Mouse (Mus musculus) megakaryocyte progenitor cell, adult 5-6 weeks (primary cell): ENCODE measurements around the gene Zfp3. TPM values are rescaled to one million over a fixed set of nuclear protein-coding genes. Genes with fewer than 3 reads are reported as not detected.

Experiments used
- ATAC-seq: replicated peaks from 2 replicates; pipeline ENCODE4 v1.8.0; 2016; ENCODE audit warnings: mild to moderate bottlenecking, moderate TSS enrichment, inconsistent platforms; ENCODE audit not compliant: poor library complexity
- total RNA-seq, 2 experiments: library from RNA; stranded (forward) in 1 of 2; stranded (reverse) in 1 of 2; fragments of 157-497, 149-512 nt in 1 of 2; fragments of 200-1000 nt in 1 of 2; gene quantifications; 2 replicates each; pipeline versions ENCODE4 v1.2.3 to v1.2.4; 2015 to 2017

Zfp3 gene
- total RNA-seq, 2 experiments from 2014 or later = 1.3 to 2.7 TPM

GRCm38 (mm10) chr11:70805641-70806175, 41.7 kb downstream of the Zfp3 start:
- no peak for ATAC-seq

GRCm38 (mm10) chr11:70806697-70807096, 42.7 kb downstream of the Zfp3 start:
- no peak for ATAC-seq

- no peak for ATAC-seq
Measured at GRCm38 (mm10) chr11:70807630-70808029, 43.6 kb downstream of the Zfp3 start.

GRCm38 (mm10) chr11:70808101-70808500, 44.1 kb downstream of the Zfp3 start:
- no peak for ATAC-seq

GRCm38 (mm10) chr11:70809011-70809410, 45.0 kb downstream of the Zfp3 start:
- no peak for ATAC-seq

- no peak for ATAC-seq
Measured at GRCm38 (mm10) chr11:70811041-70811440, 47.0 kb downstream of the Zfp3 start.

GRCm38 (mm10) chr11:70811471-70812240, 47.6 kb downstream of the Zfp3 start:
- ATAC-seq = no peak

GRCm38 (mm10) chr11:70812365-70812764, 48.4 kb downstream of the Zfp3 start, which contains the start of gene Scimp:
Gene Scimp, minus strand, starts transcription at chr11:70812586.
- peak; percentile 80 for ATAC-seq

GRCm38 (mm10) chr11:70815071-70815470, 51.1 kb downstream of the Zfp3 start:
- no peak for ATAC-seq

- ATAC-seq = peak; percentile 89
Measured at GRCm38 (mm10) chr11:70815498-70816078, 51.6 kb downstream of the Zfp3 start.

GRCm38 (mm10) chr11:70816770-70817169, 52.8 kb downstream of the Zfp3 start:
- no peak for ATAC-seq

- ATAC-seq = no peak
Measured at GRCm38 (mm10) chr11:70820120-70820519, 56.1 kb downstream of the Zfp3 start.

- ATAC-seq = no peak
Measured at GRCm38 (mm10) chr11:70821728-70822591, 58.0 kb downstream of the Zfp3 start.

Other genes starting within 250 kb of the Zfp3 start
- not detected in 2 replicates for gene Vmo1, start 249.6 kb upstream of the Zfp3 start, total RNA-seq (2015)
- gene Vmo1, start 249.6 kb upstream of the Zfp3 start, total RNA-seq (2017) = not detected in 2 replicates
- not detected in 2 replicates for gene Gltpd2, start 245.0 kb upstream of the Zfp3 start, total RNA-seq (2015)
- gene Gltpd2, start 245.0 kb upstream of the Zfp3 start, total RNA-seq (2017) = not detected in 2 replicates
- 141 and 153 TPM in 2 replicates for gene Psmb6, start 238.8 kb upstream of the Zfp3 start, total RNA-seq (2015)
- gene Psmb6, start 238.8 kb upstream of the Zfp3 start, total RNA-seq (2017) = 272 and 309 TPM in 2 replicates
- not detected in 2 replicates for gene Gm40193, start 231.3 kb upstream of the Zfp3 start, total RNA-seq (2015)
- not detected in 2 replicates for gene Gm40193, start 231.3 kb upstream of the Zfp3 start, total RNA-seq (2017)
- gene Pld2, start 224.1 kb upstream of the Zfp3 start, total RNA-seq (2015) = 0.07 and 0.90 TPM in 2 replicates
- 0.25 and 0.81 TPM in 2 replicates for gene Pld2, start 224.1 kb upstream of the Zfp3 start, total RNA-seq (2017)
- gene Mink1, start 201.3 kb upstream of the Zfp3 start, total RNA-seq (2015) = 14.4 and 18.0 TPM in 2 replicates
- 12.5 and 16.5 TPM in 2 replicates for gene Mink1, start 201.3 kb upstream of the Zfp3 start, total RNA-seq (2017)
- gene 4930544D05Rik, start 148.4 kb upstream of the Zfp3 start, total RNA-seq (2015) = not detected in 2 replicates
- gene 4930544D05Rik, start 148.4 kb upstream of the Zfp3 start, total RNA-seq (2017) = not detected in 2 replicates
- gene Chrne, start 145.0 kb upstream of the Zfp3 start, total RNA-seq (2015) = not detected in 2 replicates
- 0.17 TPM in 1 of 2 replicates, not detected in the other for gene Chrne, start 145.0 kb upstream of the Zfp3 start, total RNA-seq (2017)
- gene Gp1ba, start 125.1 kb upstream of the Zfp3 start, total RNA-seq (2015) = 0.66 and 2.3 TPM in 2 replicates
- 0.08 and 0.20 TPM in 2 replicates for gene Gp1ba, start 125.1 kb upstream of the Zfp3 start, total RNA-seq (2017)
- gene Rnf167, start 117.0 kb upstream of the Zfp3 start, total RNA-seq (2015) = 39.3 and 44.8 TPM in 2 replicates
- gene Rnf167, start 117.0 kb upstream of the Zfp3 start, total RNA-seq (2017) = 30.7 and 37.4 TPM in 2 replicates
- gene Slc25a11, start 116.7 kb upstream of the Zfp3 start, total RNA-seq (2015) = 59.5 and 73.9 TPM in 2 replicates
- gene Slc25a11, start 116.7 kb upstream of the Zfp3 start, total RNA-seq (2017) = 46.6 and 52.7 TPM in 2 replicates
- 1,057 and 1,218 TPM in 2 replicates for gene Pfn1, start 109.6 kb upstream of the Zfp3 start, total RNA-seq (2015)
- gene Pfn1, start 109.6 kb upstream of the Zfp3 start, total RNA-seq (2017) = 491 and 574 TPM in 2 replicates
- gene Eno3, start 107.0 kb upstream of the Zfp3 start, total RNA-seq (2015) = 4.1 and 6.2 TPM in 2 replicates
- 7.2 and 9.5 TPM in 2 replicates for gene Eno3, start 107.0 kb upstream of the Zfp3 start, total RNA-seq (2017)
- 102 and 109 TPM in 2 replicates for gene Spag7, start 94.8 kb upstream of the Zfp3 start, total RNA-seq (2015)
- gene Spag7, start 94.8 kb upstream of the Zfp3 start, total RNA-seq (2017) = 68.6 and 71.8 TPM in 2 replicates
- gene Camta2, start 76.1 kb upstream of the Zfp3 start, total RNA-seq (2015) = 9.1 and 9.2 TPM in 2 replicates
- 2.0 and 5.1 TPM in 2 replicates for gene Camta2, start 76.1 kb upstream of the Zfp3 start, total RNA-seq (2017)
- 0.20 TPM in 1 of 2 replicates, not detected in the other for gene Inca1, start 64.1 kb upstream of the Zfp3 start, total RNA-seq (2015)
- gene Inca1, start 64.1 kb upstream of the Zfp3 start, total RNA-seq (2017) = 0.50 TPM in 1 of 2 replicates, not detected in the other
- 1.6 and 2.0 TPM in 2 replicates for gene Kif1c, start 63.7 kb upstream of the Zfp3 start, total RNA-seq (2015)
- 4.6 and 5.9 TPM in 2 replicates for gene Kif1c, start 63.7 kb upstream of the Zfp3 start, total RNA-seq (2017)
- gene Scimp, start 48.4 kb downstream of the Zfp3 start, total RNA-seq (2015) = 0.37 TPM in 1 of 2 replicates, not detected in the other
- not detected in 2 replicates for gene Scimp, start 48.4 kb downstream of the Zfp3 start, total RNA-seq (2017)
- gene Rabep1, start 80.6 kb downstream of the Zfp3 start, total RNA-seq (2015) = 19.5 and 28.2 TPM in 2 replicates
- gene Rabep1, start 80.6 kb downstream of the Zfp3 start, total RNA-seq (2017) = 30.8 and 52.6 TPM in 2 replicates
- 138 and 143 TPM in 2 replicates for gene Nup88, start 205.8 kb downstream of the Zfp3 start, total RNA-seq (2015)
- gene Nup88, start 205.8 kb downstream of the Zfp3 start, total RNA-seq (2017) = 135 and 164 TPM in 2 replicates
- gene Rpain, start 206.0 kb downstream of the Zfp3 start, total RNA-seq (2015) = 41.2 and 68.1 TPM in 2 replicates
- 25.3 and 48.4 TPM in 2 replicates for gene Rpain, start 206.0 kb downstream of the Zfp3 start, total RNA-seq (2017)
- gene C1qbp, start 218.8 kb downstream of the Zfp3 start, total RNA-seq (2015) = 642 and 695 TPM in 2 replicates
- 113 and 117 TPM in 2 replicates for gene C1qbp, start 218.8 kb downstream of the Zfp3 start, total RNA-seq (2017)
- 19.3 and 23.5 TPM in 2 replicates for gene Dhx33, start 240.2 kb downstream of the Zfp3 start, total RNA-seq (2015)
- 28.4 and 41.3 TPM in 2 replicates for gene Dhx33, start 240.2 kb downstream of the Zfp3 start, total RNA-seq (2017)